In genomic region chr11:35977796-35978195, GRCm38 (mm10) we compare ENCODE assay signal across 12 mouse cellular contexts. TPM values are rescaled to one million over a fixed set of nuclear protein-coding genes. Genes with fewer than 3 reads are reported as not detected.
DNase-seq lines count a peak whose midpoint lies in the region; ATAC-seq and TF ChIP-seq lines count a peak whose summit lies in the region.
"Had no signal": no experiment of that assay in that cellular context is flagged by ENCODE, and none has a peak within 500 bp of the region (broad histone marks: within the 10 kb centered on the region; RNA-seq: fewer than 3 reads in every experiment).

No protein-coding gene starts in this region.

- H3K36me3 ChIP-seq in lung, embryonic 14.5 days (ENCODE audit: insufficient read depth) = no peaks in the 10 kb centered on the region
- no peaks in the 10 kb centered on the region for H3K36me3 ChIP-seq in forebrain, embryonic 14.5 days (ENCODE audit: control insufficient read depth, insufficient read depth, low read length)
- H3K36me3 ChIP-seq in hindbrain, embryonic 15.5 days = no peaks in the 10 kb centered on the region
- H3K36me3 ChIP-seq in midbrain, embryonic 15.5 days (replicated peaks) = no peaks in the 10 kb centered on the region
- H3K36me3 ChIP-seq: limb, embryonic 13.5 days had no signal

- H3K9me3 ChIP-seq in lung, embryonic 14.5 days (ENCODE audit: low read depth, low read length) = no peaks in the 10 kb centered on the region
- no peaks in the 10 kb centered on the region for H3K9me3 ChIP-seq in forebrain, embryonic 14.5 days (replicated peaks; ENCODE audit: control insufficient read depth, low read length)
- H3K9me3 ChIP-seq in hindbrain, embryonic 15.5 days = no peaks in the 10 kb centered on the region
- H3K9me3 ChIP-seq in midbrain, embryonic 15.5 days = no peaks in the 10 kb centered on the region
- H3K9me3 ChIP-seq: limb, embryonic 13.5 days had no signal

- H3K4me1 ChIP-seq in lung, embryonic 14.5 days (ENCODE audit: insufficient read depth) = 0 out of 2 replicates have a peak, but pooled peaks cover 2% of the 10 kb centered on the region
- peaks cover 40% of the 10 kb centered on the region for H3K4me1 ChIP-seq in forebrain, embryonic 14.5 days (ENCODE audit: control insufficient read depth, insufficient read depth, low read length)
- H3K4me1 ChIP-seq in hindbrain, embryonic 15.5 days (replicated peaks) = peaks cover 38% of the 10 kb centered on the region
- H3K4me1 ChIP-seq in midbrain, embryonic 15.5 days = peaks cover 37% of the 10 kb centered on the region

- peaks cover 28% of the 10 kb centered on the region for H3K27me3 ChIP-seq in lung, embryonic 14.5 days (ENCODE audit: insufficient read depth, low read length)
- H3K27me3 ChIP-seq in forebrain, embryonic 14.5 days (replicated peaks; ENCODE audit: control insufficient read depth, insufficient read depth, low read length) = no peaks in the 10 kb centered on the region
- H3K27me3 ChIP-seq in hindbrain, embryonic 15.5 days = no peaks in the 10 kb centered on the region; the same call in 1 of the 2 replicates
- H3K27me3 ChIP-seq in midbrain, embryonic 15.5 days (replicated peaks) = 0 out of 2 replicates have a peak, but pooled peaks cover 3% of the 10 kb centered on the region

- DNase-seq in lung, embryonic 14.5 days = no peak
- DNase-seq in lung, adult 18-20 months = no peak
- DNase-seq in forebrain, embryonic 14.5 days (ENCODE audit: low spot score) = no peak
- no peak for DNase-seq in right cerebral cortex, adult 2 months (ENCODE audit: low spot score in 2 of 2)
- no peak for DNase-seq in thymus, adult 18-20 months
- DNase-seq: cerebellum, postnatal 14 days; kidney, postnatal 14 days; thymus, adult 2 months had no signal

- no peak for ATAC-seq in lung, embryonic 14.5 days (ENCODE audit: insufficient read depth)
- no peak for ATAC-seq in forebrain, embryonic 14.5 days
- ATAC-seq in hindbrain, embryonic 15.5 days (ENCODE audit: low FRiP score, low read depth) = no peak
- no peak for ATAC-seq in midbrain, embryonic 15.5 days (replicated peaks)
- ATAC-seq in inflammation-experienced regulatory T-cells, adult 6 months = no peak

- H3K9ac ChIP-seq in lung, embryonic 14.5 days = no peak overlapping the region
- no peak overlapping the region for H3K9ac ChIP-seq in forebrain, embryonic 14.5 days (ENCODE audit: low read length)
- H3K9ac ChIP-seq in hindbrain, embryonic 15.5 days = no peak overlapping the region
- H3K9ac ChIP-seq in midbrain, embryonic 15.5 days = no peak overlapping the region
- H3K9ac ChIP-seq: limb, embryonic 13.5 days had no signal

- H3K4me3 ChIP-seq in lung, embryonic 14.5 days (ENCODE audit: low read depth, low read length) = no peak overlapping the region
- no peak overlapping the region for H3K4me3 ChIP-seq in forebrain, embryonic 14.5 days (ENCODE audit: low read depth, low read length)
- no peak overlapping the region for H3K4me3 ChIP-seq in hindbrain, embryonic 15.5 days
- H3K4me3 ChIP-seq in midbrain, embryonic 15.5 days = 0 out of 2 replicates have a peak overlapping the region, but pooled peaks have one; percentile 70
- H3K4me3 ChIP-seq: limb, embryonic 13.5 days had no signal

- peak overlapping the region; percentile 82 for H3K4me2 ChIP-seq in lung, embryonic 14.5 days
- H3K4me2 ChIP-seq in forebrain, embryonic 14.5 days (ENCODE audit: low read length) = peak overlapping the region; percentile 83
- H3K4me2 ChIP-seq in hindbrain, embryonic 15.5 days = peak overlapping the region; percentile 60
- H3K4me2 ChIP-seq in midbrain, embryonic 15.5 days = peak overlapping the region; percentile 73

- 79% methylated on average over 3 of the region's 3 CpGs for whole genome bisulfite sequencing in lung, embryonic 14.5 days
- WGBS in forebrain, embryonic 14.5 days = 77% methylated on average over 3 of the region's 3 CpGs
- WGBS in hindbrain, embryonic 15.5 days = 76% methylated on average over 3 of the region's 3 CpGs
- WGBS in midbrain, embryonic 15.5 days = 74% methylated on average over 3 of the region's 3 CpGs

- H3K27ac ChIP-seq in lung, embryonic 14.5 days (ENCODE audit: low read depth) = no peak overlapping the region
- H3K27ac ChIP-seq in forebrain, embryonic 14.5 days (ENCODE audit: low read depth, low read length) = no peak overlapping the region
- no peak overlapping the region for H3K27ac ChIP-seq in hindbrain, embryonic 15.5 days (replicated peaks)
- peak overlapping the region; percentile 40; the same call in 1 of the 2 replicates for H3K27ac ChIP-seq in midbrain, embryonic 15.5 days
- H3K27ac ChIP-seq: limb, embryonic 13.5 days had no signal

- no peak for TF ChIP-seq CTCF in lung, embryonic 14.5 days (IDR thresholded peaks at IDR 0.05; ENCODE audit: low read depth)

RNA-seq across cellular contexts. Expression of gene Wwc1, which starts 2.5 kb away (rescaled TPM):
- polyA plus RNA-seq in lung, embryonic 14.5 days (2014; fragmentation: Nextera tagmentation; extraction: Ambion mirVana) = 17.0 and 17.4 TPM in 2 replicates
- polyA plus RNA-seq in forebrain, embryonic 14.5 days (2014; fragmentation: Nextera tagmentation; extraction: Ambion mirVana) = 10.4 and 11.1 TPM in 2 replicates
- 13.5 and 13.8 TPM in 2 replicates for polyA plus RNA-seq in hindbrain, embryonic 15.5 days (2015; fragmentation: Nextera tagmentation; extraction: Ambion mirVana)
- polyA plus RNA-seq in midbrain, embryonic 15.5 days (2015; fragmentation: Nextera tagmentation; extraction: Ambion mirVana) = 13.2 and 18.1 TPM in 2 replicates
- polyA plus RNA-seq in inflammation-experienced regulatory T-cells, adult 6 months (2017; shearing (Covaris generic)) = under 1 TPM in 2 of 3 experiments, not detected in 1; 0.12 to 0.17 TPM
